Mouse (Mus musculus) ES-E14 (cell line): ENCODE measurements at regions not wholly inside any gene's neighbourhood (a gene's known extent, or its start where the extent isn't known, plus 50 kb on each side); places are given as distances from the start of the nearest gene placed in this dataset.

ENCODE experiments used
- DNase-seq: peaks from one replicate; pipeline ENCODE4 v3.0.0-alpha.2; 2013; ENCODE audit warnings: low read depth, low spot score
- H3K27ac ChIP-seq: 2 replicates; pipeline ENCODE4 v1.5.1; 2012; ENCODE audit warnings: low read depth, mild to moderate bottlenecking, low read length, moderate library complexity, mixed read lengths; ENCODE audit not compliant: poor library complexity, insufficient read depth, severe bottlenecking
- H3K36me3 ChIP-seq: 2 replicates; pipeline ENCODE4 v1.6.1; 2012; ENCODE audit warnings: mild to moderate bottlenecking, low read length, moderate library complexity, mixed read lengths; ENCODE audit not compliant: control insufficient read depth, poor library complexity, insufficient read depth, severe bottlenecking
- H3K4me1 ChIP-seq, 2 experiments: fragments of 150-350 bp in 1 of 2; sonication (generic) in 1 of 2; 2 replicates each; pipeline ENCODE4 v1.6.1; 2012; ENCODE audit warnings: low read length in 2 of 2, mild to moderate bottlenecking in 1 of 2, mixed read lengths in 1 of 2; ENCODE audit not compliant: control insufficient read depth in 2 of 2, insufficient read depth in 2 of 2, poor library complexity in 1 of 2
- H3K4me3 ChIP-seq, 2 experiments: fragments of 150-350 bp in 1 of 2; sonication (generic) in 1 of 2; 2 replicates each; pipeline ENCODE4 v1.5.1; 2012; ENCODE audit warnings: low read length in 2 of 2, low read depth in 1 of 2, mild to moderate bottlenecking in 1 of 2, mixed read lengths in 1 of 2; ENCODE audit not compliant: insufficient read depth in 1 of 2, poor library complexity in 1 of 2, severe bottlenecking in 1 of 2
- H3K9ac ChIP-seq: 2 replicates; pipeline ENCODE4 v1.6.1; 2012; ENCODE audit warnings: low read depth, mild to moderate bottlenecking, low read length, mixed read lengths; ENCODE audit not compliant: poor library complexity, insufficient read depth, severe bottlenecking
- H3K9me3 ChIP-seq: fragments of 150-350 bp; sonication (generic); 2 replicates; pipeline ENCODE4 v1.6.1; 2012; ENCODE audit warnings: low read depth, mild to moderate bottlenecking, low read length; ENCODE audit not compliant: control insufficient read depth, insufficient read depth
- CHD2 ChIP-seq: IDR thresholded peaks from 2 replicates; pipeline ENCODE4 v1.6.1; 2014; ENCODE audit warnings: mild to moderate bottlenecking, low read depth, low read length, inconsistent platforms
- HCFC1 ChIP-seq: IDR thresholded peaks from 2 replicates; pipeline ENCODE4 v1.6.1; 2012; ENCODE audit warnings: low read length, inconsistent platforms, borderline replicate concordance; ENCODE audit not compliant: insufficient read depth
- MAFK ChIP-seq: IDR thresholded peaks from 2 replicates; pipeline ENCODE4 v1.6.1; 2014; ENCODE audit warnings: mild to moderate bottlenecking, low read depth, low read length, inconsistent platforms; ENCODE audit not compliant: insufficient read depth
- ZC3H11A ChIP-seq: IDR thresholded peaks from 2 replicates; pipeline ENCODE4 v1.6.1; 2012; ENCODE audit warnings: low read depth, mild to moderate bottlenecking, inconsistent platforms, low read length, borderline replicate concordance
- ZNF384 ChIP-seq: IDR thresholded peaks from 2 replicates; pipeline ENCODE4 v1.6.1; 2012; ENCODE audit warnings: low read depth, low read length, inconsistent platforms
- in situ Hi-C, 2 experiments: fragments of 600-800 bp; cut with MboI; formaldehyde crosslinking; loops; one replicate each; pipeline ENCODE4 v1.15.1; 2025; ENCODE audit warnings: low sequenced_read_pairs in 2 of 2, inconsistent platforms in 1 of 2; ENCODE audit not compliant: unreplicated experiment in 2 of 2

DNA sequence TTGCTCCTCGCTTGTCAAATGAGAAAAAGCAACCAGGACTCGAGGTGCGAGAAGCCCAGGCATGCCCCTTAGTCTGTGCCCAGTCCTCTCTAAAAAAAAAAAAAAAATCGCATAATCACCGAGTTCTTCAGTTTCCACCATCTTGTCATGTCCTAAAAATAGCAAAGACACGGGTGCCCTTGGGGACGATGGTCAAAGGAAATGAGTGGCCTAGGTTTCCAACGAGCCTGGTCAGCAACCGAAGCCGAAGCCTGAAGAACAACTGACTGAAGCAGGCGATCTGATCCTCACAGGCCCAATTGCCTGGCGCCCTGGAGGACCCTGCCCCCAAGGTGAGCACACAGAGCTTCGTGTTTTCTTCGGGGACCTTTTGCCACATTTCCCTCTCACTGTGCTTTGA, 83.2 kb downstream of the Otx2 start:
- TF ChIP-seq ZC3H11A (no peak), ZNF384 (peak; percentile 77)
- H3K4me3 ChIP-seq = no peak overlapping the region
- DNase-seq = no peak
- 0 out of 2 replicates have a peak overlapping the region, but pooled peaks have one; percentile 26 for H3K9ac ChIP-seq
- no peak overlapping the region for H3K27ac ChIP-seq
- no peaks in the 10 kb centered on the region for H3K36me3 ChIP-seq
- peaks cover 0 to 7% of the 10 kb centered on the region in 2 experiments; a peak in 2 of 4 replicates for H3K4me1 ChIP-seq
- in situ Hi-C loops = no loop called here
- H3K9me3 ChIP-seq = no peaks in the 10 kb centered on the region

DNA sequence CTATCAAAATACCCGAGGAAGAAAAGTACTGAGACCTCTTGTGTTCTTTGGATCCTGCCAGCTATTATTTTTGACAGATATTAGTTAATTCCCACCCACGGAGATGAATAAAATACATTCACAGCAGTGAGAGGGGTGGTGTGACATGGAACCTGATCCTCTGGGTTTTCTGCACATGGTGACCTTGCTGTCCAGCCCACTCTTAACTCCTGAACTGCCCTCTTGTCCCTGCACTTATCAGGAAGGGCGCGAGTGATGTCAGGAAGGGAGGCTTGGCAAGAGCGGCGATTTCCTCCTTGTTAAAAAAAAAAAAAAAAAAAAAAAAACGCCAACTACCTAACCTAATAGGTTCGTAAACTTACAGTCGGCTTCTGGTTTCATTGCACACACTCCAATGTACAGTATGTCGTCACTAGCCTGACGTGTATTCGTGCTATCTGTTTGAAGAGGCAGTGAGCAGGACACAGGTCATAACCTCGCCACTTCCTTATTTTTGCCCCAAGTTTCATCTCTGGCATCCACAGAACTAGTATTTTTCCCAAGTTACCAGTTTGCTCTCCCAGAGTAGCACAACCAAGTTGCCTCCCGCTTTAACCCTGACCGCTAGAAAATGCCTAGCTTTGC, 83.8 kb downstream of the Otx2 start:
- Histone ChIP-seq H3K4me1 (peaks cover 0 to 7% of the 10 kb centered on the region in 2 experiments; a peak in 2 of 4 replicates), H3K9ac (no peak overlapping the region; the same call in none of the 2 replicates), H3K36me3 (no peaks in the 10 kb centered on the region), H3K9me3 (no peaks in the 10 kb centered on the region), H3K27ac (no peak overlapping the region), H3K4me3 (no peak overlapping the region)
- DNase-seq = no peak
- TF ChIP-seq CHD2 (no peak), ZC3H11A (no peak), HCFC1 (no peak), MAFK (no peak), ZNF384 (no peak)
- in situ Hi-C loops = no loop called here

DNA sequence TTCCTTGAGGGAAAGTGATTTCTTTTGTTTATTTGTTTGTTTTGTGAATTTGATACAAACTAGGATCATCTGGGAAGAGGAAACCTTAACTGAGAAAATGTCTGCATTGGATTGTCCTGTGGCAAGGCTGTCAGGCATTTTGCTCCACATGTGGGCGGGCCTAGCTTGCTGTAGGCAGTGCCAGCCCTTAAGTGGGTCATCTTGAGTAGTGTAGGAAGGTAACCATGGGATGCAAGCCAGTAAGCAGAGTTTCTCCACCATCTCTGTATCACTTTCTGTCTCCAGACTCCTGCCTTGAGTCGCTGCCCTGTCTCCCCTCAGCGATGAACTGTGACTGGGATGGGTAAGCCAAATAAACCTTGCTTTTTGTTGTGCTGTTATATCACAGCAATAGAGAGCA, 87.8 kb downstream of the Otx2 start:
- no peak overlapping the region for H3K9ac ChIP-seq
- TF ChIP-seq ZNF384 = no peak
- TF ChIP-seq MAFK = no peak
- TF ChIP-seq ZC3H11A = no peak
- TF ChIP-seq CHD2 = no peak
- no peak for TF ChIP-seq HCFC1
- H3K4me3 ChIP-seq = no peak overlapping the region
- H3K27ac ChIP-seq = no peak overlapping the region
- in situ Hi-C loops = no loop called here
- H3K36me3 ChIP-seq = no peaks in the 10 kb centered on the region
- DNase-seq = no peak
- peaks cover 0 to 6% of the 10 kb centered on the region in 2 experiments; a peak in 3 of 4 replicates for H3K4me1 ChIP-seq
- H3K9me3 ChIP-seq = no peaks in the 10 kb centered on the region

DNA sequence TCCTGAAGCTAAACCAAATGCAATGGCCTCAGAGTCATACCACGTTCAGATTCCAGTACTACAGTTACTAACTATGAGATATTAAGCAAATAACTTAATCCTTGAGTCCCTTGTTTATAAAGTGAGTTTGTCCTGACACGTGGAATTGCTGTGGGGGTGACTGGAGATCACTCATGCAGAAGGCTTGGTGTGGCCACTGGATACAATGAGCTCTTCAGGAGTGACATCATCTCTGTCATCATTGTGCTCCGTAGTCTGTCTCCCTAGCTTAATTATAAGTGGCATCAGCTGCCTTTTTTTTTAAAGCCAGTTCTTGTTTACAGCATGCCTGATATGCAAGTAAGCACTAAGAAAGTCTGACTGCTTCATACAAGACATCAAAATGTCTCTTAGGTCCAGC, 89.0 kb downstream of the Otx2 start:
- Histone ChIP-seq H3K9ac (no peak overlapping the region), H3K4me1 (peaks cover 0 to 6% of the 10 kb centered on the region in 2 experiments; a peak in 2 of 4 replicates), H3K36me3 (no peaks in the 10 kb centered on the region), H3K4me3 (no peak overlapping the region), H3K9me3 (no peaks in the 10 kb centered on the region), H3K27ac (no peak overlapping the region)
- in situ Hi-C loops = no loop called here
- no peak for DNase-seq
- TF ChIP-seq CHD2 = no peak
- no peak for TF ChIP-seq ZC3H11A
- TF ChIP-seq HCFC1 = no peak
- no peak for TF ChIP-seq ZNF384
- TF ChIP-seq MAFK = no peak

DNA sequence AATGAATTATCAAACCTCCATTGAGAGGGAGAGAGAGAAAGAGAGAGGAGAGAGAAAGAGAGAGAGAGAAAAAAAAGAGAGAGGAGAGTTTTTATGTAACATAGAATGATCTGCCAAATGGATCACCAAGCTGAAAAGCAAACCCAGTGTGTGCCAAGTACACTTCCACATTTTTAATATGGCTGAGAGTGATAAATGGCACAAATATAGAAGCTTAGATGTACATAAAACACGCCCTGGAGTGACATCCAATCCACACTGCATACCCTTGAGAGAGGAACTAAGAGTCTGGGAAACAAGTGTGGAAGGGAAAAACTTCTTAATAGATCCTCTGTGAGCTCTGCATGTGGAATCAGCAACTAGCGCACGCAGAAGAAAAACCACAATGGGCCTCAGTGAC, 90.1 kb downstream of the Otx2 start:
- TF ChIP-seq ZC3H11A = no peak
- TF ChIP-seq CHD2 = no peak
- no peak for TF ChIP-seq HCFC1
- TF ChIP-seq ZNF384 = no peak
- no peak for TF ChIP-seq MAFK
- Histone ChIP-seq H3K9me3 (no peaks in the 10 kb centered on the region), H3K4me3 (no peak overlapping the region), H3K9ac (no peak overlapping the region), H3K36me3 (no peaks in the 10 kb centered on the region), H3K4me1 (peaks cover 0 to 10% of the 10 kb centered on the region in 2 experiments; a peak in 2 of 4 replicates), H3K27ac (no peak overlapping the region)
- in situ Hi-C loops = no loop called here
- no peak for DNase-seq
